Mouse (Mus musculus): ENCODE results near the gene A030005K14Rik. TPM values are rescaled to one million over a fixed set of nuclear protein-coding genes. Genes with fewer than 3 reads are reported as not detected.

Gene A030005K14Rik
- total and polyA plus RNA-seq, 2 experiments from 2014 or later: not detected

DNA sequence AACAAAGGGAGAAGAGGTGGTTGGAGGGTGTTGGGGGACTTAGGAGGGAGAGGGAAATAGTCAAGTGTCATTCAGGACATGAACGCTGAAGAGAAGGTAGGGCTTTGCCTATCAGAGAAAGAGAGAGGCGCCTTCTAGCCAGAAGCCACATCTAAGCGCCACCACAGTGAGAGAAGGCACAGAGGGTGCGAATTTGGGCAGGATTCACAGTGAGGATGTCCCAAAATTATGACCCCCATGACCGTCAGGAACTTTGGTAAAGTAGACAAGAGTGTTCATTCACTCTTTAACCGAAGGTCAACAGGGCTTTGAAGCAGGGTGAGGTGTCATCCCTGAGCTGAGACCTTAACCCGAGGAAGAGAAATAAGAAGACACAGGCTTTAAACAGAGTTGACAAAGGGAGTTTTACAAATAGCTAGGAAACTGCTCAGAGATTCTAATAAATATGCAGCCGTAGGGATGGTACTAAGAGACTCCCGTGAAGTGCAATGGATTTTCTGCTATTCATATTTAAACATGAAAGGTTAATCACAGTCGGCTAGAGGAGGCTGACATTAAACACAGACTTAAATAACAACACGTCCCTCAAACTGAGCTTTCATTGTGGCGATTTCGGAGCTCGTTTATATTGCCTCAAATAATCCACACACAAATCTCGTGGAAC, 16.5 kb upstream of the A030005K14Rik start:
- Histone ChIP-seq H3K9me3 (replicated peaks; ENCODE audit: control insufficient read depth, low read length) (no peaks in the 10 kb centered on the region), H3K36me3 (replicated peaks; ENCODE audit: control insufficient read depth, insufficient read depth, low read length) (no peaks in the 10 kb centered on the region), H3K9ac (replicated peaks; ENCODE audit: low read depth, low read length) (no peak overlapping the region), H3K4me2 (ENCODE audit: low read depth, low read length) (peak overlapping the region; percentile 55), H3K27ac (ENCODE audit: low read depth) (no peak overlapping the region), H3K4me1 (ENCODE audit: control insufficient read depth, insufficient read depth) (no peaks in the 10 kb centered on the region), H3K4me3 (ENCODE audit: low read depth, low read length) (peak overlapping the region; percentile 34), H3K27me3 (ENCODE audit: control insufficient read depth, insufficient read depth, low read length) (no peaks in the 10 kb centered on the region)
- TF ChIP-seq CTCF (IDR thresholded peaks at IDR 0.05; ENCODE audit: low read depth) (no peak), EP300 (IDR thresholded peaks at IDR 0.05; ENCODE audit: low read depth) (no peak)
- WGBS: 41% methylated on average over 15 of the region's 15 CpGs
- ATAC-seq (ENCODE audit: insufficient read depth, low read depth): no peak
- DNase-seq (ENCODE audit: low spot score): no peak

DNA sequence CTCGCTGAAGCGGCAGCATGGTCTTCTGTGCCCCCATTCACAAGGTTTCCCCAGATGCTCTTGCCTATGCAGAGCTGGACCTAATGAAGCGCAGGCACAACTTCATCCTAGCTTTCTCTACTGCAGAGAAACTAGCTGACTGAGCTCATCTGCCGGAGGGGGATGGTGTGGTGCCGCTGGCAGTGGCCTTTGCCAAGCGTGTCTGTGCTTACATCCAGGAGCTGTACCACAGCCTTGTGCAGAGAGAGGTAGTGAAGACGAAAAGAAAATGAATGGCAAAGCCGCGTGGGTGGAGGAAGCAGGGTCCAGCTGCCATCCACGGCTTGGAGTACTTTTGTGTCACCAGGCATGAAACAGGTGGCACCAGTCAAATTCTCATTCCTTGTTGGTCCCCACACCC, 8.0 kb upstream of the A030005K14Rik start:
- Histone ChIP-seq H3K4me2 (ENCODE audit: low read depth, low read length) (no peak overlapping the region), H3K9me3 (replicated peaks; ENCODE audit: control insufficient read depth, low read length) (no peaks in the 10 kb centered on the region), H3K36me3 (replicated peaks; ENCODE audit: control insufficient read depth, insufficient read depth, low read length) (no peaks in the 10 kb centered on the region), H3K27ac (ENCODE audit: low read depth) (no peak overlapping the region), H3K4me1 (ENCODE audit: control insufficient read depth, insufficient read depth) (no peaks in the 10 kb centered on the region), H3K4me3 (ENCODE audit: low read depth, low read length) (no peak overlapping the region), H3K27me3 (ENCODE audit: control insufficient read depth, insufficient read depth, low read length) (no peaks in the 10 kb centered on the region), H3K9ac (replicated peaks; ENCODE audit: low read depth, low read length) (no peak overlapping the region)
- ATAC-seq (ENCODE audit: insufficient read depth, low read depth) (no peak), DNase-seq (ENCODE audit: low spot score) (no peak)
- TF ChIP-seq EP300 (IDR thresholded peaks at IDR 0.05; ENCODE audit: low read depth): no peak
- TF ChIP-seq CTCF (IDR thresholded peaks at IDR 0.05; ENCODE audit: low read depth): no peak
- WGBS: 85% methylated on average over 10 of the region's 10 CpGs

DNA sequence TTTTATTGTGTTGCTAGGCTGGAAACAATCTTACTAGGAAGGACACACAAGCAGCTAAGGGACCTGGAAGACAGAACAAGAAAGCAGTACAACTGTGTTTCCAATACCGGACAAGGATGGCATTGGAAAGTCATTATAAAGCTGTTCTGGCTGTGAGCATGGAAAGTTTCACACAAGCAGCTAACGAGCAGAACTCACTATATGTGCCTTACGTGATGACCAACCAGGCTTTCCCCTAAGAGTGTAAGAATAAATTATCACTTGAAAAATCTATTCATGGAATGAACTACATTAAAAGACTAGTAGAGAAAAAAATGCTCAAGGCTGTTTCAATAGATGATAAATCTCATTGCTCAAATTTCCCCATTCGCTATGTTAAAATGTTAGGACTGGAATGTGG, 7.4 kb upstream of the A030005K14Rik start:
- 94% methylated on average over 4 of the region's 4 CpGs for WGBS
- Histone ChIP-seq H3K9ac (replicated peaks; ENCODE audit: low read depth, low read length) (no peak overlapping the region), H3K4me1 (ENCODE audit: control insufficient read depth, insufficient read depth) (no peaks in the 10 kb centered on the region), H3K36me3 (replicated peaks; ENCODE audit: control insufficient read depth, insufficient read depth, low read length) (no peaks in the 10 kb centered on the region), H3K27me3 (ENCODE audit: control insufficient read depth, insufficient read depth, low read length) (no peaks in the 10 kb centered on the region), H3K9me3 (replicated peaks; ENCODE audit: control insufficient read depth, low read length) (no peaks in the 10 kb centered on the region), H3K4me3 (ENCODE audit: low read depth, low read length) (no peak overlapping the region), H3K4me2 (ENCODE audit: low read depth, low read length) (no peak overlapping the region), H3K27ac (ENCODE audit: low read depth) (no peak overlapping the region)
- ATAC-seq (ENCODE audit: insufficient read depth, low read depth): no peak
- DNase-seq (ENCODE audit: low spot score): no peak
- TF ChIP-seq CTCF (IDR thresholded peaks at IDR 0.05; ENCODE audit: low read depth): no peak
- TF ChIP-seq EP300 (IDR thresholded peaks at IDR 0.05; ENCODE audit: low read depth): no peak

DNA sequence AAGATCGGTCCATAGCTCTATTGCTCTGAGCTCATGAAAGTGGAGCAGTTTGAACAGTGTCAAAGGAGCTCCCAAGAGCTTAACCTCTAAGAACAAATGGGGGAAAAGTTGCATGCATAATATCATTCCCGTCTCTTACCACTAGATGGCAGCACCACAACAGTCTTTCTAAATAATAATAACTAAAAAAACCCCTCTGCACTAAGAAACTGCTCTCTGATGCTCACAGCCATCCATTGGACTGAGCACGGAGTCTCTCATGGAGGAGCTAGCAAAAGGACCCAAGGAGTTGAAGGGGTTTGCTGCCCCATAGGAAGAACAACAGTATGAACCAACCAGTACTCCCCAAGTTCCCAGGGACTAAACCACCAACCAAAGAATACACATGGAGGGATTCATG, 5.7 kb upstream of the A030005K14Rik start:
- Histone ChIP-seq H3K27ac (ENCODE audit: low read depth) (no peak overlapping the region), H3K4me1 (ENCODE audit: control insufficient read depth, insufficient read depth) (peaks cover 7% of the 10 kb centered on the region), H3K27me3 (ENCODE audit: control insufficient read depth, insufficient read depth, low read length) (no peaks in the 10 kb centered on the region), H3K9ac (replicated peaks; ENCODE audit: low read depth, low read length) (no peak overlapping the region), H3K9me3 (replicated peaks; ENCODE audit: control insufficient read depth, low read length) (no peaks in the 10 kb centered on the region), H3K4me2 (ENCODE audit: low read depth, low read length) (no peak overlapping the region), H3K36me3 (replicated peaks; ENCODE audit: control insufficient read depth, insufficient read depth, low read length) (no peaks in the 10 kb centered on the region), H3K4me3 (ENCODE audit: low read depth, low read length) (no peak overlapping the region)
- DNase-seq (ENCODE audit: low spot score) (peak; percentile 38), ATAC-seq (ENCODE audit: insufficient read depth, low read depth) (no peak)
- 15% methylated on average over 3 of the region's 3 CpGs for WGBS
- peak; percentile 57 for TF ChIP-seq CTCF (IDR thresholded peaks at IDR 0.05; ENCODE audit: low read depth)
- no peak for TF ChIP-seq EP300 (IDR thresholded peaks at IDR 0.05; ENCODE audit: low read depth)

DNA sequence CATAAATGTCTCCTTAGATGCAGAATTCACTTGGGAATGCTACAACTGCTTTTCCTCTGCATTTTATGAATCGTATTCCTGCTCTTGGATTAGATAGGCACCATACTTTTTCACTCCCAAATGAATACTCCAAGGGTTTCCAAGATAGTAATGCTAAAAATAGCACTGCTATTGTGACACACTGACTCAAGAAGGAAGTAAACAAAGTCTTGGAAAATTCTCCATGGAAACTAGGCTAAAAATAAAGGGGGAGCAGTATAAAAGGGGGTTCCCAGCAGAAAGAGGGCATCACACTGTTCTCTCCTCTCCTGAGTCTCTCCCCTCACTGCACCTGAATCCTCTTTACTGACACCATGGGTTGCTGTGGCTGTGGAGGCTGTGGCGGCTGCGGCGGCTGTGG, 1.5 kb upstream of the A030005K14Rik start, which contains the start of gene Krtap28-13:
TSS of gene Krtap28-13 (plus strand) at position 288 of the 400 bp plus-strand sequence.
- 76% methylated on average over 4 of the region's 4 CpGs for WGBS

DNA sequence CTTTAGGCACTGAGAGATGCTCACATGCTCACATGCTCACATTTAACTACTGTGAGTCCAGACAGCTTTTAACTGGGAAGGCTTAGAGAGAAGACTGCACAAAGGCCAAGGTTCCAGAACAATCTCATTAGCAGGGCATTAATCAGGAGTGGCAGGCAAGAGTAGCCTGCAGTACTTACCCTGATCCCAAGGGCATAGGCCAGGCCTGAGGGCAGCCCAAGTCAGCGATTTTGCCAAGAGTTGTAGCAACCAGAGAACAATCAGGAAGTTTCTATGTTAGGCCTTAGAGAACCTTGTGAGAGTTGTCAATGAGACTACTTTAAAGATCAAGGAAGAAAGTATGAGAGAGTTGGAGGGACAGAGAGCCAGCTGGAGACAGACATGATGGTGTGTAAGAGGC, 697 bp downstream of the A030005K14Rik start:
- Histone ChIP-seq H3K9ac (replicated peaks; ENCODE audit: low read depth, low read length) (no peak overlapping the region), H3K27me3 (ENCODE audit: control insufficient read depth, insufficient read depth, low read length) (no peaks in the 10 kb centered on the region), H3K4me1 (ENCODE audit: control insufficient read depth, insufficient read depth) (peaks cover 15% of the 10 kb centered on the region), H3K9me3 (replicated peaks; ENCODE audit: control insufficient read depth, low read length) (no peaks in the 10 kb centered on the region), H3K36me3 (replicated peaks; ENCODE audit: control insufficient read depth, insufficient read depth, low read length) (no peaks in the 10 kb centered on the region), H3K4me2 (ENCODE audit: low read depth, low read length) (no peak overlapping the region), H3K27ac (ENCODE audit: low read depth) (no peak overlapping the region), H3K4me3 (ENCODE audit: low read depth, low read length) (no peak overlapping the region)
- 59% methylated on average over 1 of the region's 1 CpGs for WGBS
- ATAC-seq (ENCODE audit: insufficient read depth, low read depth) (no peak), DNase-seq (ENCODE audit: low spot score) (no peak)
- TF ChIP-seq CTCF (IDR thresholded peaks at IDR 0.05; ENCODE audit: low read depth) (no peak), EP300 (IDR thresholded peaks at IDR 0.05; ENCODE audit: low read depth) (no peak)

More for the DNA sequence above, 1.5 kb upstream of the A030005K14Rik start, which contains the start of gene Krtap28-13:
- no peak within 1 kb of the TSS for H3K4me3 ChIP-seq (ENCODE audit: low read depth, low read length)
- H3K9me3 ChIP-seq (replicated peaks; ENCODE audit: control insufficient read depth, low read length): no peaks in the 10 kb centered on the region
- DNase-seq (ENCODE audit: low spot score) (peak; percentile 29), ATAC-seq (ENCODE audit: insufficient read depth, low read depth) (peak; percentile 67)
- H3K4me1 ChIP-seq (ENCODE audit: control insufficient read depth, insufficient read depth): peaks cover 15% of the 10 kb centered on the region
- TF ChIP-seq CTCF (IDR thresholded peaks at IDR 0.05; ENCODE audit: low read depth) (no peak), EP300 (IDR thresholded peaks at IDR 0.05; ENCODE audit: low read depth) (no peak)
- no peak within 1 kb of the TSS for H3K4me2 ChIP-seq (ENCODE audit: low read depth, low read length)
- H3K36me3 ChIP-seq (replicated peaks; ENCODE audit: control insufficient read depth, insufficient read depth, low read length): no peaks in the 10 kb centered on the region
- H3K27me3 ChIP-seq (ENCODE audit: control insufficient read depth, insufficient read depth, low read length): no peaks in the 10 kb centered on the region
- H3K27ac ChIP-seq (ENCODE audit: low read depth): no peak within 1 kb of the TSS
- no peak within 1 kb of the TSS for H3K9ac ChIP-seq (replicated peaks; ENCODE audit: low read depth, low read length)
